Mouse (Mus musculus) left cerebral cortex, postnatal 36 days (tissue): ENCODE results near the gene Vcan. TPM values are rescaled to one million over a fixed set of nuclear protein-coding genes. Genes with fewer than 3 reads are reported as not detected.

ENCODE experiments used
- DNase-seq, 2 experiments: peaks; one replicate each; pipeline ENCODE4 v3.0.0; 2021 to 2022; ENCODE audit warnings: low spot score in 2 of 2, mixed read lengths in 1 of 2
- intact Hi-C: fragments of 180-260 bp; cut with DNase I; formaldehyde crosslinking; loops from one replicate; pipeline ENCODE4 v1.15.1; 2025
- total RNA-seq, 2 experiments: library from RNA; stranded (reverse); gene quantifications; 2 replicates each; pipeline ENCODE4 v1.2.3; 2021

Gene Vcan
- total RNA-seq, 2 experiments from 2014 or later, result 15.3 to 22.4 TPM

DNA sequence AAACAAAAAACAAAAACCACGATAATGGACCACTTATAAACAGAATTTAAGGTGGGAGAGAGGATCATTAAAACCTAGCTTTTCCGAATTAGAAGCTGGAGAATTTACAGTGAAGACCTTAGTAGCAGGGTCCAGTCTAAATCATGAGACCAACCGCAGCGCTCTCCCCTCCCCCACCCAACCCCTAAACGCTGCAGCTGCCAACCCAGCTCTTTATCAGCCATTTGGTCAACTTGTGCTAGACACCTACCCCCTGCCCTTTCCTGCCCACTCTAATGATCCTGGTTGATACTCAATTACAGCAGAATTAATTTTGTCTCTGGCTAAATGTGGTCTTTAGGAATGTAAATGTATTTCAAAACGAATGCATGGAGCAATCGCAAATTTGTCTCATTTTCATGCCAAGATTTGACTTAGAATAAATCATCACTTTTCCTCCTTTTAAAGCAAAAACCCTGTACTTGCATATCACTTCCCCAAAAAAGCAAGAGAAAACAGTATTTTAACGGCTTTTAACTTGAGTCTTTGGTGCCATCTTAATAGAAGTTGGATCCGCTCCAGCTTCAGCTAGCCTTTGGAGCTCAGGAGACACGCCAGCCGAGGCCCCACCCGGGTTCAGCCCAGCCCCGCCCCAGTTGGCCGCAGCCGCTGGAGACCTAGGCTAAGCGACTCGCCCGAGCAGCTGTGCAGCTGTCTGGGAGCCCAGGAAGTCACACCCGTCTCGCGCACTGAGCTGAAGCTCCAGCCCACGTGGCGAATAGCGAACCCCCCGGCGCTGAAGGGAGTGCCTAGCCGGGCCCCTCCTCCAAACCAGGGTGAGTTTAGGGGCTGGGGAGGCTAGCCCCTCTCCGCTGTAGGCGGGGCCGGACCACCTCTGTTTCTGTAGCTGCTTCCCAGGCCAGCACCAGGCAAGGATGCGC is 3.3 kb downstream of the Vcan start:
- intact Hi-C loops, result no loop called here
- DNase-seq, result peak; percentile 55 to 62

DNA sequence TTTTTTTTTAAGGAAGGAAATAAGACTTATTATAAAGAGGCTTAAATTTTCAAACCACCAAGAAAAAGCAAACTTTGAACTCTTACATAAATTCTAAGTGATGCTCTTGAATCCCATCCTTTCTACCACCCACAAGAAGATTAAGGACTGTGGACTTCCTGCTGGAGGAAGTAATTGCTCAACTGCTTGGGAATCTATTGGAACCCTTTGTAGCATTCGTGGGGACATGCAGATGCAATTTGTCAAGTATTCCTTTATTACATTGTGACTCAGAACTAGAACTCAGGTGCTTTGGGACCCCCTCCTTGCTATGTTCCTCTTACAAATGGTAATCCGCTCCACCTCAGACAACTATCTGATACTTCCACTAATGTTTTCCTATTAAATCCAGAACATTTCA is 4.0 kb downstream of the Vcan start:
- intact Hi-C loops, result no loop called here
- no peak for DNase-seq

DNA sequence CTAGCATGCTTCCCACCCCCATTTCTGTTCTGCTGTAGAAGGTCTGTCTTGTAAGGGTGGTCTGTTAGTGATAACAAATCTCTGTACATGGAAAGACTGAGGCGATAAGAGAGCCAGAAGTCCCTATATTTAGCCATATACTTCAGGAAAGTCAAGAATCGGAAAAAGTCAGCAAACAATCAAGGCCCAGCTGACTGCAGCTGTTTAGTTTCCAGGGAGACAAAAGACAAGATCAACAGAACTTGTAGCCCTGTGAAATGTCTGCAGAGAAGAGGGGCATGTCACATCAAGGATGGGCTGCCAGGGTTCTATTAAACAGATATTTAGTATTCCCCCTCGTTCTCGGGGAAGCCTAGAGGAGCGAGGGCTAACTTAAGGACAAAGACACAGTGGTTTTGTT is 7.2 kb downstream of the Vcan start:
- intact Hi-C loops, result no loop called here
- DNase-seq, result no peak

DNA sequence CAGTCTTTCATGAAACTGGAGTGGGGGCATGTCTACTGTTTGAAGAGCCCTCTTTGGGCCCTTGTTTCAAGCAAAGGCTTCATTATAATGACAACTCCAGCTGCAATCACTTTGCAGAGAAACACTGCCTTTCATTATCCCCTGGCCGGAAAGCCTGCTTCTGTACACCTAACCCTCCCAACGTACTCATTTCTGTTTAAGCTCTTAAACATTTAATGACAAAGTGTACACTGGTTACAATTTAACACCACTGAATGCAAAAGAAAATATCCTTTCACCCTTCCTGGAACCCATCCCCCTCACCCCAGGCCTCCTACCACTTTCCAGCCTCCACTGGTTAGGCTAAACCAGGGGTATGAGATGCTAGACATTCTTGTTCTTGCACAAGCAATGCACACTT is 15.8 kb downstream of the Vcan start:
- DNase-seq, result no peak
- intact Hi-C loops, result no loop called here

DNA sequence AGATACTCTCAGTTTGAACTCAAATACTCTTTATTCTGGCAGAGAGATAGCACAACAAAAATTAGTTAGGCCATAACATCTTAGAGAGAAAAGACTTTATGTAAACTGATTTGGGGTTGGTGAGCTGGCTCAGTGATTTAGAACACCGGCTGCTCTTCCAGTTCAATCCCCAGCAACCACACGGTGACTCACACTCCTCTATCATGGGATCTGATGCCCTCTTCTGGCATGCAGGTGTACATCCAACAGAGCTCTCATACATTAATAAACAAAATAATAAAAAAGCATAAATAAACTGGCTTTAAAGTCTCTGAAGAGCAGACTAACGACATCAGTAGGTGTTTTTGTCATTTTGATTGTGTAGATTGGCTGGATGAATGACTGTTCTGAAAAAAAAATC is 21.8 kb downstream of the Vcan start:
- intact Hi-C loops, result no loop called here
- no peak for DNase-seq

DNA sequence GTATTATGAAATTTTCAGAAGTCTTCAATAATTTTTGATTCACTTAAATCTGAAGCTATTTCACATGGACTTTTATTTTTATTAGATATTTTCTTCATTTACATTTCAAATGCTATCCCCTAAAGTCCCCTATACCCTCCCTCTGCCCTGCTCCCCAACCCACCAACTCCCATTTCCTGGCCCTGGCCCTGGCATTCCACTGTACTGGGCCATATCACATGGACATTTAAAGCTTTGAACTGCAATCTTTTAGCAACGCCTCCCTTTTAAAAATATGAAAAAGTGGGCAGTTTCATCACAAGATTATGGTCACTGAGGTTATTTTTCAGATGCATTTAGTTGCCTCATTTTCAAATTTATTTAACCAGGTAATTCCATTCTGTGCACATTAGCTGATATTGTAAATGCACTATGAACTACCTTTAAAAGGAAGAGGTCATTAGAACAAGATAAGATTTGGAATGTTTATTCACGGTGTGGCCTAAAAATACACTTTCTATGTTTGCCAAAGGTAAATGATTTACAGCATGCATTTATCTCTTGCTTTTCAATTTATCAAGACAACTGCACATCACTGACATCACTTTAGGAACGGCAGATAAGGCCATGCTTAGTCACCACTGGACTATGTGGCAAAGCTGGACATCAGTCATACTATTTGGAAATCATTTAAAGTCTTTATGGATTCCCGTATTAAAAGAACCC is 32.7 kb downstream of the Vcan start:
- DNase-seq, result no peak
- intact Hi-C loops, result no loop called here

DNA sequence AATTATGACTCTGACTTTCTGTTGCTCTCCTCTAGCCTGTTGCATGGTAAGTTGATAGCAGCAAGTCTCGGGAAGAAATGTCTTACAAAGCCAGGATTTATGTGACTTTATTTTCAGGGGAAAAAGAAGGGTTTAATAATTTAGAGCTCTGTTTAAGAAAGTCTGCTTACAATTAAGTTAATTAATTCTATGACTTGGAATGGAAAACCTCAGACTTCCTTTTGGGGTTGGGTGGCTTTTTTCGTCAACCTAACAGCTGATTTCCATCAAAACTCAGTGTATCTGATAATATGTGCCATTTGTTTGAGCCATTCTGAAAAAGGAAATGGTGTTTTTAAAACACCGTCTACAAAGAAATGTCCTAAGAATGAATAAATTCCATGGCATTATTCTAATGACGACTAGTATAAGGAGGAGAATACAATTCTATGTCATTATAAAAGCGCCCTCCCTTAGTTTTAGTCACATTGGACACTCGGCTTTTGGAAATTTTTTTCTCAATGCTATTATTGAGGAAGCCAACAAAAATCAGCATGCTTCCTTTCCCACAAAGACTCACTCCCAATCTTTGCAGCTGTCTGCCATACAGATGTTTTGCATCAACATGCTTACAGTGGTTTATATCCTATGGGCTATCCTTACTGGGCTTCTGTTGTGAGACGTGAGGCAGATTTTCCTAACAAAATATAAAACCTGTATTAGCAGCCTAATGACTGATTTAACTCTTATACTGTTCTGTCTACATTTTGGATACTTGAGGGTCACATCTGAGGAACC is 34.0 kb downstream of the Vcan start:
- intact Hi-C loops, result no loop called here
- DNase-seq, result no peak

DNA sequence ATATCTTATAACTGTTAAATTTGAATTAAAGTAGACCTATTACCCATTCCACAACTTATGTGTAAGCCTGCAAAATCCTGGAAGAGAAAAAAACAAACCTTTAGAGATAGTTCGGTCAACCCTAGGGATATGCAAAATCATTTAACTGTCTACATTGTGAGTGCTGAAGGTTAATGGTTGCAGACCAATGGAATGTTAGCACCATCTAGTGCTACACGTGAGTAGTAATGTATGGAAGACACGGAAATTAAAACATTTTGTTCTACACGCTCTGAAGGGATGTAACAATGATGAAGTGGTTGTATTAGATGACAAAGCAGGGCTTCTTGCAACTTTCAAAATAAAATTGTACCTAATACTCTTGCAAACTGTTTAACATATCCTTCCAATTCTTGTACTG is 39.9 kb downstream of the Vcan start:
- intact Hi-C loops, result no loop called here
- DNase-seq, result no peak

DNA sequence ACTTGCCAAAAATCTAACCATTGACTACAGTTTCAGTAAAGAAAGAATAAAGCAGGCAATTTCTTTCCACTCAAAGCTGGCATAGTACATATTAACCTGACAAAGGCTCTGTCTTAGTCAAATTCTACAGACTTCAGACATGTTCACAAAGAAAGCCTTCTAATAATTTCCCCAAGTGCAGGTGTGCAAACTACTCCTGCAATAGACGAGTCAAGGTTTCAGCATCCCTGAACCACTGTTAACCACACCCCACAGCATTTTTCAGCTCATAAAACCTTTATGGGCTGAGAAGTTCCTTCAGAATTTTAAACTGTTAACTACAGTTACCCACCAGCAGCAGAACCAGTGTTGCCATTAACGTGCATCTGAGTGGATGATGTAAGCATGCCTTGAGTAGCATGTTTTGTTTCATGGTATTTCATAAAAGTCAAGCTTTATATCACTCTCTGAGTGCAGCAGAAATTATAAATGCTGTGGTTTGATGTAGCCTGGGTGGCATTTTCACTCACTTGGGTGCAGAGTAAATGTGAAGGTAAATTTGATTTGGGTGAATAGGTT is 42.2 kb downstream of the Vcan start:
- intact Hi-C loops, result no loop called here
- DNase-seq, result no peak

DNA sequence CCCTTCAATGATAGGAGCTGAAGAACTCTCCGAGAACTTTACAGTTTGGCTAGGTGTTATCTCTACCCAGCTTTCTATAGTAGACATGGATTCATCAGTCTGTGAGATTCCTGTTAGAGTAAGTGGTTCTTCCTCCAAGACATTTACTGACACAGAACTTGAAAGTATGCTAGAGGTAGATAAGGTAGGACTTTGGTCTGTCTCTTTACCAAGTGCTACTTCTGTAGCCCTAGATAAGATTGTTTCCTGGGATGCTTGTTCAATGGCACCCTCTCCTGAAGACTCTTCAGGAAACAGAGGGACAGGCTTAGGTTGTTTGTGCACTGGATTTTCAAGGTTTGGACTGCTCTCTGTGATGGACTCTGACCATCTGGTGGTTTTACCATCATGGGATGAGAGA is 49.7 kb downstream of the Vcan start:
- DNase-seq, result no peak
- intact Hi-C loops, result no loop called here

DNA sequence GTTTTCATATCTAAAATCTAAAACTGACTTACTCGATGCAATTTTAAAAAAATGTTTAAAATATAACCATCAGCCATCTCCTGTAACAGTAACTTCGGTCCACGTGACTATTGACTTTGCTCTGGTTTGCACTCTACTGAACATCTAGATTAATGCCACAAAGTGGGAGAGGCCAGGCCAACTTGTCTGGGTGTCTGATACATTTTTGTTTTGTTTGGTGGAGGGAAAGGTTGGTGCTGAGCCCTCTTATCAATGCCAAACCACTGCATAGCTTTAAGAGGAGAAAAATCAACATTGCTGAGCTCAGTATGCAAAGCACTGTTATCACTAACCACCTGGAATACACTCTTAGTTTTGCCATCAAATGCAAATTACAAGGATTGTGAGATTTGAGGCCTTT is 58.8 kb downstream of the Vcan start:
- DNase-seq, result no peak
- intact Hi-C loops, result no loop called here

DNA sequence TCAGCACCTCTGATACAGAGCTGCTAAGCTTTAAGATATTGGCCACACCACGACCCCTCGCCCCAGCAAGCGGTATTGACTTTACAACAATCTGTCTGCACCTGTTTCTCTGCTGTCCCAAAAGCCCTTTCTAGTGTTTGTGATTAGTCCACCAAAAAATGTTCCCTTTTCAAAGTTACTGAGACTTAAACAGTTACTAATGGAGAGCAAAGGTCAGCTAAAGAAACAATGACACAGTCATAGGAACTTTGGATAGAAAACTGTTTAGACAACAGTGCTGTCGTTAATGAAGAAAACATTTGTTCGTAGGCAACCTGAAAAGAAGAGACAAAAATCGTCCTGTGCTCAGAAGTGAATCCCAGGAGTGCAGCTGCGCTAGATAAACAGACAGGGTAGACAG is 60.1 kb downstream of the Vcan start:
- DNase-seq, result no peak
- intact Hi-C loops, result no loop called here

DNA sequence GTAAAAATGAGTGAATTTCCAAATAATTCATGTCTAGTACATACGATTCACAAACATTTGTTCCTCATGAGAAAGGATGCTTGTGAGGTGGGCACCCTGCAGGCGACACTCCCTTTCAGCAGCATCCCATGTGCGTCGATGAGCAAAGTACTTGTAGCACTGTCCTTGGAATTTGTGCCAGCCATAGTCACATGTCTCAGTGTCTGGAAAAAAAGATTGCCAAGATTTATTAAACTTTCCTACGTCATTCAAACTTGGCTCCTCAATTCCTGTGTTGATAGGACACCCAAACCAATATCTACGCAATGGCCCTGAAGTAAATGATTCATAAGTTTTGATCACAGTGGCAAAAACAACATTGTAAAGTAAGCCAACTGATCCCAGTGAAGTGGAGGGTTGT is 62.6 kb downstream of the Vcan start:
- no peak for DNase-seq
- intact Hi-C loops, result no loop called here

DNA sequence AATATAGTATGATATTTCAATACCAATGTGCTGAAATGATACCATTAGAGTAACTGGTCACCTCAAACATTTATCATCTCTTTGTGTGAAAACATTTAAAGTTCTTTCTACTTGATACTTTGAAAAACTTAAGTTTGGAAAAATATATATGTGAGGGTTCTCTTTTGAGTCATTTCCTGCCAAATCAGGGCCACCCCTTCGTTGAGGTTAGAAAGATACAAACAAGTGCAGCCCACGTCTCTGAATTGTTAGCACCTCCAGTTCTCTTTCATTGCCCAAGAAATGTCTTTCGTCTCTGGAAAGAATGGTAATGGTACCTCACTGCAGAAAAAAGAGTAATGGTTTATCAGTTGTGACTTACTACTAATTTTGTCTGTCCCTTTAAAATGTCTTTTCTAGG is 71.8 kb downstream of the Vcan start:
- intact Hi-C loops, result no loop called here

DNA sequence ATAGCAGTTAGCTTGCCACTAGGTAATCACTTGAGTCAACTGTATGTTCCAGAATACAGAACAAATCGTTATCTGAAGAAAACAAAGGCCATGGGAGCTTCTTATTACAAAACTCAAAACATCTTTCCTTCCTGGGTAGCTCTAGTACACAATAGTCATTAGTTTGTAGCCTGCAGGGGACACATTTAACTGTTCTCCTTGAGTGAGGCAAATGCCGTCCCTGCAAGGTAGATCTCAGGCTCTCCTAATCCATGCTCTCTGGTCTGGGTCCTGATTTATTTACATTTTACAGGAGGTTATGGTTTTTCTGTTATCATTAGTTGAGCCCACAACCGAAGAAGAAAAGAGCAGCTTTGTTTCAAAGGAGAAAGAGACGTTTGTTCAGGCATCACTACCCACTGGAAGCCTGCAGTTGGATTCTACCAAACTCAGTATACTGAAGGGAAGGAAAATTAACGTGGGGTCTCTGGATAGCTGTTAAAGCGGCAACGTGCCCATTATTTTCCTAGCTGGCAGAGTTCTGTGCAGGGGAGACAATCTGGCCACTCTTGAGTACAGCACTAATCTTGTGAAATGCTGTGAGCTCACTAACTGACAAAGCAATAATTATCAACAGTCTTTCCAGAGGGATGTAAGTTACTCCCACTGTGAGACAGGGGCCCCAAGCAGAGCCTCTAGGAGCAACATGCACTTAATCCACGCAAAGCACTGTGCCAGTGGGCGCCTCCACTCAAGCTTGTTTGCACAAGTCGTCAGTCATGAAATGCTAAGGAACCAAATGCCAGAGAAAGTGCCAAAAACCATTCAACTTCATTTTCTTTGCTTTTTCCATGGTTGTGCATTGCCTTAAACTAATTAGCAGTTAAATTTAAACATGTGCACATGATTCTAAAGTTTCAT is 73.1 kb downstream of the Vcan start:
- DNase-seq, result peak in 1 of 2 experiments; percentile 9
- intact Hi-C loops, result loop anchor here (2.0 to 10.0 kb wide), 3 partner anchors 856 to 1216 kb away; no protein-coding TSS in a partner anchor

More for the DNA sequence above, 71.8 kb downstream of the Vcan start:
- no peak for DNase-seq

DNA sequence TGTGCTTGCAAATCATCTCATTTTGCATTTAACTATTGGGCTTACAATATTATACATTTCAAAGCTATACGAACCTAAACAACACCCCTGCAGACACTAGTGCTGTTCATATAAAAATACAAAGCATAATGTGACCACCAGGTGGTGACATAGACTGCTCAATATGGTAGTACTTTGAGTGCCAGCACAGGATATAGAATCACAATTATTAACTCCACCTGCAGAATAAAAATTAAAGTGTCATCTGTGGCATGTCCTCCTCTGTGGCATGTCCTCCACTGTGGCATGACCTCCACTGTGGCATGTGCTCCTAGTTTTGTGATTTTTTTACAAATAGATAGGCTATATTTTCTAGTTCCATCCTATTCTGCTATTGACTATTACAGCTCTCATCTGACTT is 74.2 kb downstream of the Vcan start:
- no peak for DNase-seq
- intact Hi-C loops, result loop anchor here (2.0 to 10.0 kb wide), 3 partner anchors 857 to 1217 kb away; no protein-coding TSS in a partner anchor

DNA sequence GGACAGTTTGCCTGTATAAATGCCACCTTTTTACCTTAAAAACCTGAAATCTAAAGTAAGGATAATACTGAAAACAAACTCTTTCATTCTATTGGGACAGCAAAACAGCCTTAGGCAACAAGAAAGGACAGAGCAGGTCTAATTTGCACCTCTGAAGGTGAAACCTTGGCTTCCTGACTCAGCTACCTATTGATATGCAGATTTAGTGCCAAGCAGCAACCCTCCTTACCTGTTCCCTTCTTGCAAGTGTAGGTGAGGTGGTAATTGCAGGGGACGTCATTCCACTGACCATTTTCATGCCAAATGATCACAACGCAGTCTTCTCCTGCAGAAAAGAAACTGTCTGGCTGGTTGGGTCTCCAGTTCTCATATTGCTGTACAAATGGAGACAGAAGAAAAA is 80.6 kb downstream of the Vcan start:
- no peak for DNase-seq
- intact Hi-C loops, result loop anchor here (10.0 kb wide), 2 partner anchors 863 to 1223 kb away; no protein-coding TSS in a partner anchor

DNA sequence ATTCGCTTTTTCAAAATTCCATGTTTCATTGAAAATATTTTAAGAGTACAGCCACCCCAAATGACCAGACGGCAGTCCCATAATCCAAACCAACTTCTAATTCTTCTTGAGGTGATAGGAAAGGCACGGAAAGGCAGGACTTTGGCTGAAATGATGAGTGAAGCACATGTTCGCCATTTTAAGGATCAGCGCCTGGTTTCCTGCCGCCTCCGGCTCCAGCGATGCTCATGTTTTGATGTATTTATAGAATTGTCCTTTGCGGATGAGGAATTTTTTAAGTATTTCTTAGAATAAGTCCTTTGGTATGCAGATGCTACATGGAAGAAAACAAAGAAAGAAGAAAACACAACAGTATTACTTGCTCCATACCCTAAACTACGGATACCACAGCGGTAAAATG is 85.3 kb downstream of the Vcan start:
- DNase-seq, result peak; percentile 13 to 28
- intact Hi-C loops, result no loop called here

DNA sequence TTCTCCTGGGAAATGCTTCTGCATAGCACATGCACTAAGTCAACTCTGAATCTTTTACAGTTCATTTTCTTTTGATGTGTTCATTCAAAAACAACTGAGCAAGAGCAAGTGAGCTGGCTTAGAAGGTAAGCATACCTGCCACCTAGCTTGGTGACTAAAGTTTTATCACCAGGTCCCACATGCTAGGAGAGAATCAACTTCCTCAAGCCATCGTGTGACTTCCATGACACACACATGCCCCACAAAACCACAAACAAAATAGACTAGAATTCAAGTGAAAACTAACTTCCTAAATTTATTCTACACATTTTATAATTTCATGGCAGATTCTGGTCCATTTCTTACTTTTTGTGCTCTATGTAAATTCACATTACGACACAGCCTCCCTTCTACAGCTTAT is 89.0 kb downstream of the Vcan start:
- intact Hi-C loops, result no loop called here

More for the DNA sequence above, 89.0 kb downstream of the Vcan start:
- no peak for DNase-seq
